8 mouse cellular contexts compared by ENCODE assay signal in genomic region chr9:107278527-107279377, GRCm38 (mm10). TPM values are rescaled to one million over a fixed set of nuclear protein-coding genes. Genes with fewer than 3 reads are reported as not detected.
DNase-seq lines count a peak whose midpoint lies in the region; ATAC-seq and TF ChIP-seq lines count a peak whose summit lies in the region.

No protein-coding gene starts in this region.

- peak overlapping the region; percentile 56; the same call in 1 of the 2 replicates for H3K4me3 ChIP-seq in gastrocnemius, adult 2 months
- no peak overlapping the region for H3K4me3 ChIP-seq in heart, embryonic 16.5 days (ENCODE audit: low read length)
- H3K4me3 ChIP-seq in limb, embryonic 13.5 days, result no peak overlapping the region

- no peak overlapping the region for H3K4me2 ChIP-seq in heart, embryonic 16.5 days (ENCODE audit: low read depth, low read length)
- no peak overlapping the region for H3K4me2 ChIP-seq in limb, embryonic 13.5 days (replicated peaks)

- peak; percentile 71 for DNase-seq in gastrocnemius, adult 2 months
- no peak for DNase-seq in gastrocnemius, postnatal 4 days (ENCODE audit: low spot score in 2 of 2)
- DNase-seq in CD4-positive helper T cell, adult 2 months (ENCODE audit: low read depth, low spot score), result peak; percentile 83
- DNase-seq in brain, adult 2 months (ENCODE audit: low read depth, low spot score), result peak; percentile 95
- DNase-seq in skeletal muscle tissue, adult 2 months (ENCODE audit: low read depth, low spot score), result peak; percentile 78
- no peak for DNase-seq in thymus, postnatal 25 days

- 45% methylated on average over 8 of the region's 8 CpGs for WGBS in heart, embryonic 16.5 days
- WGBS in limb, embryonic 13.5 days, result 54% methylated on average over 8 of the region's 8 CpGs

- H3K27me3 ChIP-seq in heart, embryonic 16.5 days (ENCODE audit: control insufficient read depth, insufficient read depth, low read length), result no peaks in the 10 kb centered on the region
- no peaks in the 10 kb centered on the region for H3K27me3 ChIP-seq in limb, embryonic 13.5 days

- H3K36me3 ChIP-seq in heart, embryonic 16.5 days (ENCODE audit: control insufficient read depth, insufficient read depth), result no peaks in the 10 kb centered on the region
- no peaks in the 10 kb centered on the region for H3K36me3 ChIP-seq in limb, embryonic 13.5 days

- H3K4me1 ChIP-seq in heart, embryonic 16.5 days (ENCODE audit: control insufficient read depth, insufficient read depth, low read length), result peaks cover 20% of the 10 kb centered on the region
- H3K4me1 ChIP-seq in limb, embryonic 13.5 days, result peaks cover 18% of the 10 kb centered on the region

- H3K9me3 ChIP-seq in heart, embryonic 16.5 days (replicated peaks; ENCODE audit: control insufficient read depth, low read length), result no peaks in the 10 kb centered on the region
- no peaks in the 10 kb centered on the region for H3K9me3 ChIP-seq in limb, embryonic 13.5 days

- H3K9ac ChIP-seq in heart, embryonic 16.5 days (ENCODE audit: low read length), result no peak overlapping the region
- no peak overlapping the region for H3K9ac ChIP-seq in limb, embryonic 13.5 days

- no peak for TF ChIP-seq CTCF in gastrocnemius, adult 2 months (IDR thresholded peaks at IDR 0.05)

- ATAC-seq in heart, embryonic 16.5 days (replicated peaks; ENCODE audit: extremely low read depth, insufficient read depth, low FRiP score), result peak; percentile 50; the same call in 1 of the 2 replicates
- peak; percentile 20; the same call in 1 of the 2 replicates for ATAC-seq in limb, embryonic 13.5 days (ENCODE audit: low FRiP score, low read depth)

- intact Hi-C loops in gastrocnemius, adult 2 months (cut with DNase I), result no loop called here

- peak overlapping the region; percentile 82 for H3K27ac ChIP-seq in gastrocnemius, adult 2 months
- H3K27ac ChIP-seq in heart, embryonic 16.5 days (ENCODE audit: low read length), result no peak overlapping the region; the same call in 1 of the 2 replicates
- no peak overlapping the region for H3K27ac ChIP-seq in limb, embryonic 13.5 days

RNA-seq across cellular contexts. Expression of gene Mapkapk3, which starts 10.9 kb away (rescaled TPM):
- total RNA-seq in gastrocnemius, adult 2 months (2021), result 10 to 100 TPM; 32.6 to 48.1 TPM
- total RNA-seq in gastrocnemius, postnatal 4 days (2021), result 10 to 100 TPM; 19.7 to 22.8 TPM
- polyA plus RNA-seq in heart, embryonic 16.5 days (2015; fragmentation: Nextera tagmentation; extraction: Ambion mirVana), result 11.4 and 13.1 TPM in 2 replicates
- polyA plus RNA-seq in limb, embryonic 13.5 days (2015; fragmentation: Nextera tagmentation; extraction: Ambion mirVana), result 6.3 and 6.7 TPM in 2 replicates

RNA-seq across cellular contexts. Expression of gene Cish, which starts 17.1 kb away (rescaled TPM):
- total RNA-seq in gastrocnemius, adult 2 months (2021), result 100 to 1,000 TPM in 1 of 2 experiments, 10 to 100 TPM in 1; 25.7 to 113 TPM
- 10 to 100 TPM; 17.3 to 21.7 TPM for total RNA-seq in gastrocnemius, postnatal 4 days (2021)
- 43.4 and 44.4 TPM in 2 replicates for polyA plus RNA-seq in heart, embryonic 16.5 days (2015; fragmentation: Nextera tagmentation; extraction: Ambion mirVana)
- polyA plus RNA-seq in limb, embryonic 13.5 days (2015; fragmentation: Nextera tagmentation; extraction: Ambion mirVana), result 9.8 and 9.9 TPM in 2 replicates

RNA-seq across cellular contexts. Expression of gene Dock3, which starts 47.0 kb away (rescaled TPM):
- not detected for total RNA-seq in gastrocnemius, adult 2 months (2021)
- total RNA-seq in gastrocnemius, postnatal 4 days (2021), result under 1 TPM; 0.25 to 0.41 TPM
- polyA plus RNA-seq in heart, embryonic 16.5 days (2015; fragmentation: Nextera tagmentation; extraction: Ambion mirVana), result 0.24 and 0.43 TPM in 2 replicates
- polyA plus RNA-seq in limb, embryonic 13.5 days (2015; fragmentation: Nextera tagmentation; extraction: Ambion mirVana), result 0.37 and 0.64 TPM in 2 replicates

RNA-seq across cellular contexts. Expression of gene Hemk1, which starts 59.4 kb away (rescaled TPM):
- 10 to 100 TPM; 11.6 to 14.4 TPM for total RNA-seq in gastrocnemius, adult 2 months (2021)
- 10 to 100 TPM; 14.0 to 14.5 TPM for total RNA-seq in gastrocnemius, postnatal 4 days (2021)
- polyA plus RNA-seq in heart, embryonic 16.5 days (2015; fragmentation: Nextera tagmentation; extraction: Ambion mirVana), result 10.2 and 14.4 TPM in 2 replicates
- polyA plus RNA-seq in limb, embryonic 13.5 days (2015; fragmentation: Nextera tagmentation; extraction: Ambion mirVana), result 12.6 and 14.4 TPM in 2 replicates

Comparison
In these comparisons a context has a peak if more than half of its experiments do, and no peak if none do; other contexts are left out.
1. DNase-seq: peak in gastrocnemius, adult 2 months (single experiment), CD4-positive helper T cell, adult 2 months (single experiment), brain, adult 2 months (single experiment) and skeletal muscle tissue, adult 2 months (single experiment); none in gastrocnemius, postnatal 4 days (0 of 2) and thymus, postnatal 25 days (single experiment).